Mouse (Mus musculus): Measurements from ENCODE around the gene Rcan1. TPM values are rescaled to one million over a fixed set of nuclear protein-coding genes. Genes with fewer than 3 reads are reported as not detected.

Gene Rcan1
- polyA plus RNA-seq, 1 experiment from 2014 or later, result 37.9 TPM

- no peak overlapping the region for H3K27ac ChIP-seq
- no peak overlapping the region for H3K9ac ChIP-seq (ENCODE audit: low read depth, low read length)
- ATAC-seq (replicated peaks; ENCODE audit: low FRiP score, low read depth), result no peak
- TF ChIP-seq CTCF (IDR thresholded peaks at IDR 0.05; ENCODE audit: low read depth), result no peak
- no peak overlapping the region for H3K4me2 ChIP-seq (ENCODE audit: low read length)
- no peak overlapping the region for H3K4me3 ChIP-seq (replicated peaks; ENCODE audit: low read depth, low read length)
- no peaks in the 10 kb centered on the region for H3K36me3 ChIP-seq (ENCODE audit: insufficient read depth, low read length)
- DNase-seq (ENCODE audit: low spot score), result no peak
- no peaks in the 10 kb centered on the region for H3K9me3 ChIP-seq (replicated peaks; ENCODE audit: low read length)
- no peaks in the 10 kb centered on the region for H3K27me3 ChIP-seq (ENCODE audit: insufficient read depth, low read length)
- H3K4me1 ChIP-seq (replicated peaks; ENCODE audit: insufficient read depth, low read length), result no peaks in the 10 kb centered on the region
- 69% methylated on average over 6 of the region's 6 CpGs for WGBS
Measured at GRCm38 (mm10) chr16:92381092-92381491, 89.6 kb downstream of the Rcan1 start.

GRCm38 (mm10) chr16:92376976-92377375 lies 93.7 kb downstream of the Rcan1 start:
- WGBS, result 85% methylated on average over 6 of the region's 6 CpGs
- DNase-seq (ENCODE audit: low spot score) (no peak), ATAC-seq (replicated peaks; ENCODE audit: low FRiP score, low read depth) (no peak)
- TF ChIP-seq CTCF (IDR thresholded peaks at IDR 0.05; ENCODE audit: low read depth), result no peak
- Histone ChIP-seq H3K36me3 (ENCODE audit: insufficient read depth, low read length) (no peaks in the 10 kb centered on the region), H3K4me1 (replicated peaks; ENCODE audit: insufficient read depth, low read length) (no peaks in the 10 kb centered on the region), H3K4me2 (ENCODE audit: low read length) (no peak overlapping the region), H3K27me3 (ENCODE audit: insufficient read depth, low read length) (no peaks in the 10 kb centered on the region), H3K9ac (ENCODE audit: low read depth, low read length) (no peak overlapping the region), H3K27ac (no peak overlapping the region), H3K4me3 (replicated peaks; ENCODE audit: low read depth, low read length) (no peak overlapping the region), H3K9me3 (replicated peaks; ENCODE audit: low read length) (no peaks in the 10 kb centered on the region)

GRCm38 (mm10) chr16:92371623-92372022 lies 99.0 kb downstream of the Rcan1 start:
- ATAC-seq (replicated peaks; ENCODE audit: low FRiP score, low read depth), result no peak
- Histone ChIP-seq H3K9me3 (replicated peaks; ENCODE audit: low read length) (no peaks in the 10 kb centered on the region), H3K4me3 (replicated peaks; ENCODE audit: low read depth, low read length) (no peak overlapping the region), H3K27me3 (ENCODE audit: insufficient read depth, low read length) (peaks cover 4% of the 10 kb centered on the region; the same call in 1 of the 2 replicates), H3K9ac (ENCODE audit: low read depth, low read length) (no peak overlapping the region), H3K27ac (no peak overlapping the region), H3K4me2 (ENCODE audit: low read length) (no peak overlapping the region), H3K4me1 (replicated peaks; ENCODE audit: insufficient read depth, low read length) (no peaks in the 10 kb centered on the region; the same call in 1 of the 2 replicates), H3K36me3 (ENCODE audit: insufficient read depth, low read length) (no peaks in the 10 kb centered on the region)
- TF ChIP-seq CTCF (IDR thresholded peaks at IDR 0.05; ENCODE audit: low read depth), result no peak
- no peak for DNase-seq (ENCODE audit: low spot score)
- 38% methylated on average over 5 of the region's 5 CpGs for WGBS

GRCm38 (mm10) chr16:92369260-92369659 lies 101.4 kb downstream of the Rcan1 start:
- WGBS, result 32% methylated on average over 2 of the region's 2 CpGs
- H3K4me1 ChIP-seq (replicated peaks; ENCODE audit: insufficient read depth, low read length), result no peaks in the 10 kb centered on the region; the same call in 1 of the 2 replicates

GRCm38 (mm10) chr16:92365477-92365876 lies 105.2 kb downstream of the Rcan1 start:
- TF ChIP-seq CTCF (IDR thresholded peaks at IDR 0.05; ENCODE audit: low read depth), result no peak
- Histone ChIP-seq H3K36me3 (ENCODE audit: insufficient read depth, low read length) (no peaks in the 10 kb centered on the region), H3K4me3 (replicated peaks; ENCODE audit: low read depth, low read length) (no peak overlapping the region), H3K9me3 (replicated peaks; ENCODE audit: low read length) (no peaks in the 10 kb centered on the region), H3K9ac (ENCODE audit: low read depth, low read length) (no peak overlapping the region), H3K27ac (no peak overlapping the region), H3K4me2 (ENCODE audit: low read length) (no peak overlapping the region), H3K27me3 (ENCODE audit: insufficient read depth, low read length) (no peaks in the 10 kb centered on the region), H3K4me1 (replicated peaks; ENCODE audit: insufficient read depth, low read length) (no peaks in the 10 kb centered on the region; the same call in 1 of the 2 replicates)
- WGBS, result 64% methylated on average over 7 of the region's 7 CpGs
- DNase-seq (ENCODE audit: low spot score), result no peak
- ATAC-seq (replicated peaks; ENCODE audit: low FRiP score, low read depth), result no peak

More at GRCm38 (mm10) chr16:92369260-92369659, 101.4 kb downstream of the Rcan1 start:
- Histone ChIP-seq H3K4me2 (ENCODE audit: low read length) (no peak overlapping the region), H3K9ac (ENCODE audit: low read depth, low read length) (no peak overlapping the region), H3K9me3 (replicated peaks; ENCODE audit: low read length) (no peaks in the 10 kb centered on the region), H3K27ac (0 out of 2 replicates have a peak overlapping the region, but pooled peaks have one; percentile 19), H3K27me3 (ENCODE audit: insufficient read depth, low read length) (peaks cover 4% of the 10 kb centered on the region; the same call in 1 of the 2 replicates), H3K36me3 (ENCODE audit: insufficient read depth, low read length) (no peaks in the 10 kb centered on the region), H3K4me3 (replicated peaks; ENCODE audit: low read depth, low read length) (no peak overlapping the region)
- ATAC-seq (replicated peaks; ENCODE audit: low FRiP score, low read depth), result peak; percentile 63; the same call in 1 of the 2 replicates
- no peak for TF ChIP-seq CTCF (IDR thresholded peaks at IDR 0.05; ENCODE audit: low read depth)
- DNase-seq (ENCODE audit: low spot score), result peak; percentile 72

GRCm38 (mm10) chr16:92360711-92361110 lies 110.0 kb downstream of the Rcan1 start:
- no peak for ATAC-seq (replicated peaks; ENCODE audit: low FRiP score, low read depth)
- WGBS, result 63% methylated on average over 7 of the region's 7 CpGs
- no peak overlapping the region for H3K27ac ChIP-seq
- H3K27me3 ChIP-seq (ENCODE audit: insufficient read depth, low read length), result no peaks in the 10 kb centered on the region
- TF ChIP-seq CTCF (IDR thresholded peaks at IDR 0.05; ENCODE audit: low read depth), result no peak
- no peak overlapping the region for H3K4me2 ChIP-seq (ENCODE audit: low read length)
- no peak overlapping the region for H3K9ac ChIP-seq (ENCODE audit: low read depth, low read length)
- no peak for DNase-seq (ENCODE audit: low spot score)
- H3K36me3 ChIP-seq (ENCODE audit: insufficient read depth, low read length), result no peaks in the 10 kb centered on the region
- H3K4me1 ChIP-seq (replicated peaks; ENCODE audit: insufficient read depth, low read length), result peaks cover 7% of the 10 kb centered on the region; the same call in 1 of the 2 replicates
- H3K4me3 ChIP-seq (replicated peaks; ENCODE audit: low read depth, low read length), result no peak overlapping the region
- H3K9me3 ChIP-seq (replicated peaks; ENCODE audit: low read length), result no peaks in the 10 kb centered on the region

GRCm38 (mm10) chr16:92359229-92359628 lies 111.4 kb downstream of the Rcan1 start, which contains the start of gene Kcne1:
TSS of gene Kcne1 (minus strand) at chr16:92359468.
- Histone ChIP-seq H3K36me3 (ENCODE audit: insufficient read depth, low read length) (no peaks in the 10 kb centered on the region), H3K4me1 (replicated peaks; ENCODE audit: insufficient read depth, low read length) (peaks cover 7% of the 10 kb centered on the region; the same call in 1 of the 2 replicates), H3K27ac (peak within 1 kb of the TSS; percentile 32; the same call in 1 of the 2 replicates), H3K4me3 (replicated peaks; ENCODE audit: low read depth, low read length) (no peak within 1 kb of the TSS), H3K9ac (ENCODE audit: low read depth, low read length) (no peak within 1 kb of the TSS), H3K27me3 (ENCODE audit: insufficient read depth, low read length) (no peaks in the 10 kb centered on the region), H3K4me2 (ENCODE audit: low read length) (no peak within 1 kb of the TSS), H3K9me3 (replicated peaks; ENCODE audit: low read length) (no peaks in the 10 kb centered on the region)
- no peak for TF ChIP-seq CTCF (IDR thresholded peaks at IDR 0.05; ENCODE audit: low read depth)
- DNase-seq (ENCODE audit: low spot score) (no peak), ATAC-seq (replicated peaks; ENCODE audit: low FRiP score, low read depth) (peak; percentile 52; the same call in 1 of the 2 replicates)
- WGBS, result 47% methylated on average over 9 of the region's 9 CpGs

Data from kidney, postnatal 0 days (tissue).